Mouse (Mus musculus) liver, postnatal 0 days (tissue): Measurements from ENCODE around the gene Tmem214.

Experiments used
- CTCF ChIP-seq: sonication (generic); IDR thresholded peaks from 2 replicates; pipeline ENCODE4 v1.5.1; 2016; ENCODE audit warnings: antibody characterized with exemption, low read depth
- EP300 ChIP-seq: IDR thresholded peaks from 2 replicates; pipeline ENCODE4 v1.6.1; 2016; ENCODE audit warnings: antibody characterized with exemption, low read depth, mild to moderate bottlenecking

- no peak for TF ChIP-seq CTCF
- no peak for TF ChIP-seq EP300
Observed at GRCm38 (mm10) chr5:30925217-30925616, 57.4 kb downstream of the Tmem214 start.
